Mouse (Mus musculus) bone marrow macrophage, adult 2 months (primary cell): ENCODE data around the gene Eif4g3.

Source experiments
- CTCF ChIP-seq: IDR thresholded peaks from 2 replicates; pipeline ENCODE4 v1.5.1; 2012; ENCODE audit warnings: low read depth, mild to moderate bottlenecking, low read length, moderate library complexity
- POLR2A ChIP-seq: IDR thresholded peaks from 2 replicates; pipeline ENCODE4 v1.6.1; 2012; ENCODE audit warnings: mild to moderate bottlenecking, low read depth, low read length, borderline replicate concordance

GRCm38 (mm10) chr4:138086949-138087348 is 94.1 kb downstream of the Eif4g3 start:
- no peak for TF ChIP-seq CTCF
- TF ChIP-seq POLR2A = no peak
